Mouse (Mus musculus): ENCODE results near the gene Zswim4.

DNA sequence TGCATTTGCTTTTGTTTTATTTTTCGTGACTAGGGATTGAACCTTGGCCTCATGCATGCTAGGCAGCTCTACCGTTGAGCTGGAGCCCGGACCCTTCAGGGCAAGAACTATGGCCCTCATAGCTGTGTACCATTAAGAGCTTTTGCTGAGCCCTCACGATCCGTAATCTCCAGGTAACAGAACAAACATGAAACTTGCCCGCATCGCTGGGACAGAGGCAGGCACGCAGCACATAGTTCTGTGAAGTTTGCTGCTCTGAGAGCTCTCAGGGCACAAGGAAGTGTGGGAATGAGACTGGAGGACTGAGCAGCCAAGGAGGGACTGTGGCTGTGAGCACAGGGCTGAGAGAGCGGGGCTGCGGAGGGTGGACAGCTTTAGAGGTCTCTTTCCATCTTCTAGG, 48.2 kb downstream of the Zswim4 start:
- TF ChIP-seq ZNF384 (IDR thresholded peaks at IDR 0.05; ENCODE audit: low read depth, low read length) (no peak), MAFK (IDR thresholded peaks at IDR 0.05; ENCODE audit: insufficient read depth, low read depth, low read length) (no peak), ZC3H11A (IDR thresholded peaks at IDR 0.05; ENCODE audit: borderline replicate concordance, low read depth, low read length) (no peak)

Data from ES-E14 (cell line).